Mouse (Mus musculus): ENCODE data around the gene Anpep. TPM values are rescaled to one million over a fixed set of nuclear protein-coding genes. Genes with fewer than 3 reads are reported as not detected.

Anpep gene
- polyA plus RNA-seq, 1 experiment from 2014 or later = 9.0 TPM

Other genes with a start within 250 kb of the Anpep start
- gene Rhcg, start 243.4 kb downstream of the Anpep start, polyA plus RNA-seq (2014; fragmentation: Nextera tagmentation; extraction: Ambion mirVana) = not detected in 2 replicates
- 5.1 and 5.3 TPM in 2 replicates for gene Ticrr, start 200.9 kb downstream of the Anpep start, polyA plus RNA-seq (2014; fragmentation: Nextera tagmentation; extraction: Ambion mirVana)
- gene Kif7, start 145.3 kb downstream of the Anpep start, polyA plus RNA-seq (2014; fragmentation: Nextera tagmentation; extraction: Ambion mirVana) = 1.6 and 2.0 TPM in 2 replicates
- gene Plin1, start 128.2 kb downstream of the Anpep start, polyA plus RNA-seq (2014; fragmentation: Nextera tagmentation; extraction: Ambion mirVana) = not detected in 2 replicates
- 9.4 and 9.8 TPM in 2 replicates for gene Pex11a, start 117.9 kb downstream of the Anpep start, polyA plus RNA-seq (2014; fragmentation: Nextera tagmentation; extraction: Ambion mirVana)
- 0.39 and 0.50 TPM in 2 replicates for gene Wdr93, start 117.9 kb downstream of the Anpep start, polyA plus RNA-seq (2014; fragmentation: Nextera tagmentation; extraction: Ambion mirVana)
- not detected in 2 replicates for gene Mesp1, start 67.3 kb downstream of the Anpep start, polyA plus RNA-seq (2014; fragmentation: Nextera tagmentation; extraction: Ambion mirVana)
- 0.27 and 0.59 TPM in 2 replicates for gene Mesp2, start 50.3 kb downstream of the Anpep start, polyA plus RNA-seq (2014; fragmentation: Nextera tagmentation; extraction: Ambion mirVana)
- gene Ap3s2, start 59.6 kb upstream of the Anpep start, polyA plus RNA-seq (2014; fragmentation: Nextera tagmentation; extraction: Ambion mirVana) = 27.7 and 28.1 TPM in 2 replicates
- 29.4 and 30.2 TPM in 2 replicates for gene Arpin, start 74.3 kb upstream of the Anpep start, polyA plus RNA-seq (2014; fragmentation: Nextera tagmentation; extraction: Ambion mirVana)
- gene Zfp710, start 163.8 kb upstream of the Anpep start, polyA plus RNA-seq (2014; fragmentation: Nextera tagmentation; extraction: Ambion mirVana) = 11.5 and 12.2 TPM in 2 replicates